Mouse (Mus musculus): ENCODE measurements around the gene Ager. TPM values are rescaled to one million over a fixed set of nuclear protein-coding genes. Genes with fewer than 3 reads are reported as not detected.
A peak's percentile ranks its signal among the peaks of the same experiment; 100 is the strongest.

The Ager gene
- polyA plus RNA-seq, 1 experiment from 2014 or later: 1.8 TPM

GRCm38 (mm10) chr17:34626773-34627092 lies 29.1 kb downstream of the Ager start:
- ATAC-seq (ENCODE audit: low FRiP score, low TSS enrichment) (peak; percentile 25), DNase-seq (ENCODE audit: low spot score) (peak; percentile 54)
- peak overlapping the region; percentile 67 for H3K4me3 ChIP-seq (ENCODE audit: low read depth, low read length)
- peak overlapping the region; percentile 93 for H3K4me2 ChIP-seq (replicated peaks; ENCODE audit: low read depth)
- no peaks in the 10 kb centered on the region for H3K9me3 ChIP-seq (ENCODE audit: control insufficient read depth, low read length)
- H3K36me3 ChIP-seq (ENCODE audit: control insufficient read depth, insufficient read depth, low read length): no peaks in the 10 kb centered on the region; the same call in 1 of the 2 replicates
- peaks cover 21% of the 10 kb centered on the region for H3K4me1 ChIP-seq (replicated peaks; ENCODE audit: control insufficient read depth, insufficient read depth)
- 0% methylated on average over 18 of the region's 18 CpGs for WGBS
- H3K9ac ChIP-seq (ENCODE audit: low read length): peak overlapping the region; percentile 73
- peak overlapping the region; percentile 97 for H3K27ac ChIP-seq (replicated peaks)
- no peak for TF ChIP-seq EP300 (optimal IDR thresholded peaks at IDR 0.05)
- TF ChIP-seq CTCF (IDR thresholded peaks at IDR 0.05; ENCODE audit: low read depth): peak; percentile 78
- 0 out of 2 replicates have a peak, but pooled peaks cover 2% of the 10 kb centered on the region for H3K27me3 ChIP-seq (ENCODE audit: control insufficient read depth, insufficient read depth, low read length)

GRCm38 (mm10) chr17:34627093-34627942 lies 29.7 kb downstream of the Ager start:
- Histone ChIP-seq H3K27me3 (ENCODE audit: control insufficient read depth, insufficient read depth, low read length) (0 out of 2 replicates have a peak, but pooled peaks cover 2% of the 10 kb centered on the region), H3K4me3 (ENCODE audit: low read depth, low read length) (peak overlapping the region; percentile 67), H3K4me2 (replicated peaks; ENCODE audit: low read depth) (peak overlapping the region; percentile 93), H3K27ac (replicated peaks) (peak overlapping the region; percentile 97), H3K4me1 (replicated peaks; ENCODE audit: control insufficient read depth, insufficient read depth) (peaks cover 22% of the 10 kb centered on the region), H3K9ac (ENCODE audit: low read length) (peak overlapping the region; percentile 73), H3K9me3 (ENCODE audit: control insufficient read depth, low read length) (no peaks in the 10 kb centered on the region), H3K36me3 (ENCODE audit: control insufficient read depth, insufficient read depth, low read length) (no peaks in the 10 kb centered on the region; the same call in 1 of the 2 replicates)
- 0 out of 2 replicates have a peak, but pooled peaks have one; percentile 1 for TF ChIP-seq CTCF (IDR thresholded peaks at IDR 0.05; ENCODE audit: low read depth)
- no peak for TF ChIP-seq EP300 (optimal IDR thresholded peaks at IDR 0.05)
- peak; percentile 91 for DNase-seq (ENCODE audit: low spot score)
- under 1% methylated on average over 44 of the region's 45 CpGs for WGBS
- peak; percentile 79 for ATAC-seq (ENCODE audit: low FRiP score, low TSS enrichment)

- H3K4me2 ChIP-seq (replicated peaks; ENCODE audit: low read depth): peak within 1 kb of the TSS; percentile 93
- WGBS: 2% methylated on average over 29 of the region's 29 CpGs
- DNase-seq (ENCODE audit: low spot score) (peak; percentile 64), ATAC-seq (ENCODE audit: low FRiP score, low TSS enrichment) (peak; percentile 3; the same call in 1 of the 2 replicates)
- H3K4me3 ChIP-seq (ENCODE audit: low read depth, low read length): peak within 1 kb of the TSS; percentile 67
- TF ChIP-seq CTCF (IDR thresholded peaks at IDR 0.05; ENCODE audit: low read depth) (0 out of 2 replicates have a peak, but pooled peaks have one; percentile 12), EP300 (optimal IDR thresholded peaks at IDR 0.05) (no peak)
- H3K27me3 ChIP-seq (ENCODE audit: control insufficient read depth, insufficient read depth, low read length): 0 out of 2 replicates have a peak, but pooled peaks cover 2% of the 10 kb centered on the region
- H3K4me1 ChIP-seq (replicated peaks; ENCODE audit: control insufficient read depth, insufficient read depth): peaks cover 22% of the 10 kb centered on the region
- H3K9me3 ChIP-seq (ENCODE audit: control insufficient read depth, low read length): no peaks in the 10 kb centered on the region
- peak within 1 kb of the TSS; percentile 70 for H3K9ac ChIP-seq (ENCODE audit: low read length)
- peak within 1 kb of the TSS; percentile 97 for H3K27ac ChIP-seq (replicated peaks)
- no peaks in the 10 kb centered on the region; the same call in 1 of the 2 replicates for H3K36me3 ChIP-seq (ENCODE audit: control insufficient read depth, insufficient read depth, low read length)
Observed at GRCm38 (mm10) chr17:34627943-34628643, 30.4 kb downstream of the Ager start, which contains the start of gene Ppt2. Gene Ppt2 (minus strand): TSS chr17:34628510.

GRCm38 (mm10) chr17:34628644-34628967 lies 30.9 kb downstream of the Ager start:
- 25% methylated on average over 5 of the region's 5 CpGs for WGBS
- Histone ChIP-seq H3K4me1 (replicated peaks; ENCODE audit: control insufficient read depth, insufficient read depth) (peaks cover 22% of the 10 kb centered on the region), H3K27ac (replicated peaks) (peak overlapping the region; percentile 97), H3K9ac (ENCODE audit: low read length) (peak overlapping the region; percentile 70; the same call in 1 of the 2 replicates), H3K9me3 (ENCODE audit: control insufficient read depth, low read length) (no peaks in the 10 kb centered on the region), H3K27me3 (ENCODE audit: control insufficient read depth, insufficient read depth, low read length) (0 out of 2 replicates have a peak, but pooled peaks cover 2% of the 10 kb centered on the region), H3K36me3 (ENCODE audit: control insufficient read depth, insufficient read depth, low read length) (no peaks in the 10 kb centered on the region; the same call in 1 of the 2 replicates), H3K4me3 (ENCODE audit: low read depth, low read length) (peak overlapping the region; percentile 67), H3K4me2 (replicated peaks; ENCODE audit: low read depth) (peak overlapping the region; percentile 93)
- DNase-seq (ENCODE audit: low spot score) (no peak), ATAC-seq (ENCODE audit: low FRiP score, low TSS enrichment) (no peak)
- TF ChIP-seq CTCF (IDR thresholded peaks at IDR 0.05; ENCODE audit: low read depth) (no peak), EP300 (optimal IDR thresholded peaks at IDR 0.05) (no peak)

GRCm38 (mm10) chr17:34629221-34629751 lies 31.6 kb downstream of the Ager start, which contains the start of gene Prrt1:
Gene Prrt1 (plus strand): TSS chr17:34629533.
- H3K9ac ChIP-seq (ENCODE audit: low read length): peak within 1 kb of the TSS; percentile 70
- H3K27me3 ChIP-seq (ENCODE audit: control insufficient read depth, insufficient read depth, low read length): 0 out of 2 replicates have a peak, but pooled peaks cover 2% of the 10 kb centered on the region
- H3K9me3 ChIP-seq (ENCODE audit: control insufficient read depth, low read length): no peaks in the 10 kb centered on the region
- peak within 1 kb of the TSS; percentile 97 for H3K27ac ChIP-seq (replicated peaks)
- no peak for TF ChIP-seq EP300 (optimal IDR thresholded peaks at IDR 0.05)
- no peak for TF ChIP-seq CTCF (IDR thresholded peaks at IDR 0.05; ENCODE audit: low read depth)
- H3K4me2 ChIP-seq (replicated peaks; ENCODE audit: low read depth): peak within 1 kb of the TSS; percentile 93
- DNase-seq (ENCODE audit: low spot score) (no peak), ATAC-seq (ENCODE audit: low FRiP score, low TSS enrichment) (no peak)
- WGBS: 12% methylated on average over 16 of the region's 16 CpGs
- peak within 1 kb of the TSS; percentile 67 for H3K4me3 ChIP-seq (ENCODE audit: low read depth, low read length)
- H3K36me3 ChIP-seq (ENCODE audit: control insufficient read depth, insufficient read depth, low read length): no peaks in the 10 kb centered on the region; the same call in 1 of the 2 replicates
- peaks cover 22% of the 10 kb centered on the region for H3K4me1 ChIP-seq (replicated peaks; ENCODE audit: control insufficient read depth, insufficient read depth)
